In genomic region chr4:149542431-149542830, GRCm38 (mm10) we compare ENCODE assay signal across 13 mouse cellular contexts. TPM values are rescaled to one million over a fixed set of nuclear protein-coding genes. Genes with fewer than 3 reads are reported as not detected.
DNase-seq lines count a peak whose midpoint lies in the region; ATAC-seq and TF ChIP-seq lines count a peak whose summit lies in the region.
"Had no signal": no experiment of that assay in that cellular context is flagged by ENCODE, and none has a peak within 500 bp of the region (broad histone marks: within the 10 kb centered on the region; RNA-seq: fewer than 3 reads in every experiment).

No protein-coding gene starts in this region.

- H3K4me2 ChIP-seq in kidney, embryonic 16.5 days (replicated peaks; ENCODE audit: low read depth, low read length), result no peak overlapping the region
- H3K4me2 ChIP-seq: heart, embryonic 11.5 days; heart, embryonic 15.5 days; hindbrain, embryonic 14.5 days had no signal

- TF ChIP-seq CTCF in gastrocnemius, adult 2 months (IDR thresholded peaks at IDR 0.05), result no peak

- H3K27me3 ChIP-seq in kidney, embryonic 16.5 days (ENCODE audit: insufficient read depth, low read length), result no peaks in the 10 kb centered on the region
- H3K27me3 ChIP-seq: embryonic facial prominence, embryonic 13.5 days; heart, embryonic 15.5 days had no signal

- DNase-seq in gastrocnemius, adult 2 months, result peak; percentile 23
- DNase-seq in gastrocnemius, postnatal 25 days, result no peak
- no peak for DNase-seq in kidney, postnatal 4 days
- DNase-seq in Muller cell, postnatal 12 days (ENCODE audit: inconsistent ontology term), result peak; percentile 83
- DNase-seq in naive thymus-derived CD4-positive, alpha-beta T cell, adult 2 months (ENCODE audit: low read depth), result peak; percentile 17

- intact Hi-C loops in gastrocnemius, adult 2 months (cut with DNase I), result loop anchor here (2.0 to 5.0 kb wide), 6 partner anchors 35 to 400 kb away; partner anchors contain the start of gene Rbp7

- H3K4me3 ChIP-seq in gastrocnemius, adult 2 months, result no peak overlapping the region
- H3K4me3 ChIP-seq in kidney, embryonic 16.5 days (ENCODE audit: low read length), result no peak overlapping the region
- H3K4me3 ChIP-seq: embryonic facial prominence, embryonic 10.5 days; embryonic facial prominence, embryonic 13.5 days; erythroblast, embryonic 14.5 days; heart, embryonic 15.5 days had no signal

- no peak for ATAC-seq in kidney, embryonic 16.5 days (ENCODE audit: low FRiP score, low TSS enrichment)

- 0 out of 2 replicates have a peak overlapping the region, but pooled peaks have one; percentile 23 for H3K9ac ChIP-seq in kidney, embryonic 16.5 days (replicated peaks; ENCODE audit: low read length)
- H3K9ac ChIP-seq: heart, embryonic 15.5 days; hindbrain, embryonic 14.5 days had no signal

- H3K4me1 ChIP-seq in kidney, embryonic 16.5 days (ENCODE audit: insufficient read depth, low read length), result no peaks in the 10 kb centered on the region

- WGBS in kidney, embryonic 16.5 days, result 82% methylated on average over 12 of the region's 12 CpGs

- no peak overlapping the region for H3K27ac ChIP-seq in gastrocnemius, adult 2 months
- no peak overlapping the region for H3K27ac ChIP-seq in kidney, embryonic 16.5 days (ENCODE audit: low read length)
- H3K27ac ChIP-seq: embryonic facial prominence, embryonic 10.5 days; heart, embryonic 15.5 days; hindbrain, embryonic 14.5 days; hindbrain, postnatal 0 days had no signal

- peaks cover 11% of the 10 kb centered on the region for H3K36me3 ChIP-seq in kidney, embryonic 16.5 days (ENCODE audit: insufficient read depth, low read length)

- no peaks in the 10 kb centered on the region for H3K9me3 ChIP-seq in kidney, embryonic 16.5 days (ENCODE audit: low read length)
- H3K9me3 ChIP-seq: embryonic facial prominence, embryonic 10.5 days; embryonic facial prominence, embryonic 13.5 days; heart, embryonic 15.5 days had no signal

RNA-seq across cellular contexts. Expression of gene Ctnnbip1, which starts 24.4 kb away (rescaled TPM):
- 10 to 100 TPM; 19.0 to 21.4 TPM for total RNA-seq in gastrocnemius, adult 2 months (2021)
- total RNA-seq in gastrocnemius, postnatal 25 days (2021), result 10 to 100 TPM; 24.7 to 29.6 TPM
- 54.1 and 57.4 TPM in 2 replicates for polyA plus RNA-seq in kidney, embryonic 16.5 days (2015; fragmentation: Nextera tagmentation; extraction: Ambion mirVana)

RNA-seq across cellular contexts. Expression of gene Clstn1, which starts 43.8 kb away (rescaled TPM):
- 10 to 100 TPM; 24.0 to 38.2 TPM for total RNA-seq in gastrocnemius, adult 2 months (2021)
- total RNA-seq in gastrocnemius, postnatal 25 days (2021), result 10 to 100 TPM; 29.0 to 29.1 TPM
- polyA plus RNA-seq in kidney, embryonic 16.5 days (2015; fragmentation: Nextera tagmentation; extraction: Ambion mirVana), result 13.3 and 14.1 TPM in 2 replicates

RNA-seq across cellular contexts. Expression of gene Lzic, which starts 57.4 kb away (rescaled TPM):
- total RNA-seq in gastrocnemius, adult 2 months (2021), result 10 to 100 TPM; 13.1 to 16.1 TPM
- total RNA-seq in gastrocnemius, postnatal 25 days (2021), result 10 to 100 TPM; 12.5 to 13.0 TPM
- 45.9 and 47.6 TPM in 2 replicates for polyA plus RNA-seq in kidney, embryonic 16.5 days (2015; fragmentation: Nextera tagmentation; extraction: Ambion mirVana)

RNA-seq across cellular contexts. Expression of gene Nmnat1, which starts 57.4 kb away (rescaled TPM):
- 10 to 100 TPM; 30.0 to 32.7 TPM for total RNA-seq in gastrocnemius, adult 2 months (2021)
- 10 to 100 TPM; 22.8 to 23.4 TPM for total RNA-seq in gastrocnemius, postnatal 25 days (2021)
- polyA plus RNA-seq in kidney, embryonic 16.5 days (2015; fragmentation: Nextera tagmentation; extraction: Ambion mirVana), result 13.9 and 14.2 TPM in 2 replicates

Comparison
In these comparisons a context has a peak if more than half of its experiments do, and no peak if none do; other contexts are left out.
1. DNase-seq: peak in gastrocnemius, adult 2 months (single experiment), Muller cell, postnatal 12 days (single experiment) and naive thymus-derived CD4-positive, alpha-beta T cell, adult 2 months (single experiment); none in gastrocnemius, postnatal 25 days (single experiment) and kidney, postnatal 4 days (0 of 2).